Mouse (Mus musculus): ENCODE measurements around the gene Dctn1.

DNA sequence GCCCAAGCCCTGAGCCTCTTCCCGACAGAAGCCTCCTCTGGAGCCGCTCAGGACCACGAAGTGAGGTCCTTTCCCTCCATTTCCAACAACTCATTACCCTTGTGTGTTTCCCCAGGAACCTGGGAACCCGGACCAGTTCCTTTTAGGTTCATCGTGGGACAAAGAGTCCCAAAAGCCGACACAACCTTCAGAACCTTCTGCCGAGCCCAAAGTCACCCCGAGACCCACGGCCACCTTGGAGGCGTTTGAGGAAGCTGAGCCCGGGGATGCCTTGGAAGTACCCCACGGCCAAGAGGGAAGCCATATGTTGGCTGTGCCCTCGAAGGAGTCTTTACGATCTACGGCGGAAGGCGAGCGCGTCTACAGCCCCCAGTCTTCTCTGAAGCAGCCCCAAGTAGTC lies 4.3 kb upstream of the Dctn1 start:
- TF ChIP-seq POLR2A (IDR thresholded peaks at IDR 0.05; ENCODE audit: borderline replicate concordance, insufficient read depth, low read length) (no peak), CTCF (IDR thresholded peaks at IDR 0.05; ENCODE audit: borderline replicate concordance, insufficient read depth, low read depth, low read length) (no peak)
